Mouse (Mus musculus) left cerebral cortex, postnatal 14 days (tissue): ENCODE data around the gene Gm20388. TPM values are rescaled to one million over a fixed set of nuclear protein-coding genes. Genes with fewer than 3 reads are reported as not detected.
A peak's percentile ranks its signal among the peaks of the same experiment; 100 is the strongest.
"Not testable (repeated sequence)": the region's sequence is repeated elsewhere in the genome, so short reads cannot be mapped to it uniquely, and the experiment has no call there.

Experiments
- DNase-seq, 2 experiments: peaks; one replicate each; pipeline ENCODE4 v3.0.0; 2021 to 2022; ENCODE audit warnings: low spot score in 2 of 2, mixed read lengths in 1 of 2
- intact Hi-C: fragments of 180-260 bp; cut with DNase I; formaldehyde crosslinking; loops from one replicate; pipeline ENCODE4 v1.15.1; 2025
- total RNA-seq, 2 experiments: library from RNA; stranded (reverse); gene quantifications; 2 replicates each; pipeline ENCODE4 v1.2.3; 2021

Gm20388 gene
- total RNA-seq, 2 experiments from 2014 or later = 2.8 to 7.3 TPM

DNA sequence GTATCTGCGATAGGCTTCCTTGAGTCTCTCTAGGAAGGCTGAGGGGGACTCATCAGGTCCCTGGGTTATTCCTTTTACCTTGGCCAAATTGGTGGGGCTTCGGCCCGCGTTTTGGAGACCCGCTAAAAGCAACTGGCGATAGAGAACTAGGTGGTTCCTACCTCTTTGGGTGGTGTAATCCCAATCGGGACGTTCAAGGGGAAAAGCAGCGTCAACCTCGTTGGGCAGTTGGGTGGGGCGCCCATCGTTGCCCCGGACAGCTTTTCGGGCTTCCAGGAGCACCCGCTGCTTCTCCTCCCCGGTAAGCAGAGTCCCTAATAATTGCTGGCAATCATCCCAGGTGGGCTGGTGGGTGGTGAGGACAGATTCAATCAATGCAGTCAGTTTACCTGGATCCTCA lies 3521.7 kb downstream of the Gm20388 start:
- intact Hi-C loops = no loop called here
- no peak for DNase-seq

DNA sequence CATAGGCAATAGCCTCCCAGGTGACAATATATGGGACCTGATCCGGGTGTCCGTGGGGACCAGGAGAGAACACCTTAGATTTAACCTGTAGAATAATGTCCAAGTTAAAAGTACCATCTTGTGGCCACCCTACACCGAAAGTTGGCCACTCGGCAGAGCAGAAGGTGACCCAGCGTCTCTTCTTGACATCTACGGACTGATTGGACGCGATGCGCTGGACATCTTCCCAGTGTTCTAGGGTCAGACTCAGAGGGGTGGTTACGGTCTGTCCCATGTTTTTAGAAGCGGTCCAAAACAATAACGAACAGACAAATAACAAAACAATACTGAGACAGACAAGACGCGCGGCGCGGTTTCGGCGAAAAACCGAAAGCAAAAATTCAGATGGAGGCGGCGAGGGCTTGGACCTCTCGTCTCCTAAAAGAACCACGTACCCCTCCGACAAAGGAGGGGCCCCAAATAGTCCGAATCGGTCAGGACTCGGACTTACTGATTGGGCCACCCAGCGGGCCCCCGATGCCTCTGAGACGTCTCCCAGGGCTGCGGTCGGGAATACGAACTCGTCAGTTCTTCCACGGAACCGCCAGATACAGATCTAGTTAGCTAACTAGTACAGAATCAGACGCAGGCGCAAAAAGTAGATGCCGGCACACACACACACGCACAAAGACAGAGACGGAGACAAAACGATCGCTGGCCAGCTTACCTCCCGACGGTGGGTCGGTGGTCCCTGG lies 3522.8 kb downstream of the Gm20388 start:
- DNase-seq, intact Hi-C loops: not testable (repeated sequence)

DNA sequence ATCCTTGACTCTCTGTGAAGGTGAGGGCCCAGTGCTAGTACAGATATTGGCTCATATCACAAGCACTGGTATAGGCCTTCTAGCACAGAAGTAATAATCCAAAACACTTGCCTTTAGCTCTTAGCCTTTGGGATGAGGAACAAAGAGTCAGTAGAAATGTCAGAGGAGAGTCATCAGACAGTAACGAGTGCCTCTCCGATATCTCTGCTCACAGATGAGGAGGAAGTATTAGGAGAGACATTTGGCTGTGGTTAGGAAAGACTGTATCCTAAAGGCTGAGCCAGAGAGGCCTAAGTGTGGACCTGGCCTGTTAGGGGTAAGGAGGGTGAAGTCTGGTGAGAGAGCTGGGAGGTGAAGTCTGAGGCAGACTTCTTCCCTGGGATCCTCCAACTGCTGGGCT lies 3531.1 kb downstream of the Gm20388 start:
- DNase-seq = no peak
- intact Hi-C loops = no loop called here

DNA sequence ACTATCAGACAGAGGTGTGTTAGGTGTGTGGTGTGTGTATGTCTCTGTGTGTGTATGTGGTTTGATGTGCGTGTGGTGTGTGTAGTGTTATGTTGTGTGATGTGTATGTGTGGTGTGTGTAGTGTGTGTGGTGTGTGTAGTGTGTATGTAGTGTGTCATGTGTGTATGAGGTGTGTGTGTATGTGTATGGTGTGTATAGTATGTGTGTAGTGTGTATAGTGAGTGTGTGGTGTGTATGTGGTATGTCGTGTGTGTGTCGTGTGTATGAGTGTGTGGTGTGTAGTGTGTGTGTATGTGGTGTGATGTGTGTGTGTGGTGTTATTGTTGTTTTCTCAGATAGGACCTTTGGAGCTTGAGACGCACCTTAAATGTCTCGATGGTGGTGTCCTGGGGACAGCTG lies 3531.7 kb downstream of the Gm20388 start:
- intact Hi-C loops = no loop called here
- DNase-seq = no peak

DNA sequence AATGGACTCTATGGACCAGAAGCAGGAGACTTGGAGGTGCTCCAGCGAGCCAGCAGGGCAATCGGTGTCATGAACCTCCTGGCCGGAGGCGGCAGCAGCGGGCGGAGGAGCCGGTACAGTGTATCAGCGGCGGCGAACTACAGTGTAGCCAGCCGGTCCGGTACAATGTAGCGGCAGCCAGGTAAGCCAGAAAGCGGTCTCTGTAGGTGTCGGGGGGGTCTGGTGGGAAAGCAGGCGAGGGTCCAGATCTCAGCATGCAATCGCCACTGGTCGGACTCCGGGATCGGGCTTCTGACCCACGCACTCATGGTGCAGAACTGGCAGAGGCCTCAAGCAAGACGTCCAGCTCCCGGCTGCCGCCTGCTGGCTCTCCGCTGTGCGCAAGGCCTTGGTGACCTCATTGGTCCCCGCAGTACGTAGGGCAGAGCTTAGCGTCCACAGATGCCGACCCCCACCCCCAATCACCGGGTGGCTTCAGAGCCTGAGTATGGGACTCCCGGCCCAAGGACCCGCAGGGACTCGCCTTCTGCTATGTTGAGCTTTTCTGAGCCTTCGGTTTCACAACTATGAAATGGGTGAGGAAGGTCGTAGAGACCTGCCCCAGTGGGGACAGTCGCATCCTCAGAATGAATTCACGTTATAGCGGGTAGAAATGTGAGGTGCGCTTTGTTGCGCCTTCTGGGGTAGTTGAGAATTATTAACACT lies 3532.4 kb downstream of the Gm20388 start:
- intact Hi-C loops = no loop called here
- peak; percentile 92 to 93 for DNase-seq

DNA sequence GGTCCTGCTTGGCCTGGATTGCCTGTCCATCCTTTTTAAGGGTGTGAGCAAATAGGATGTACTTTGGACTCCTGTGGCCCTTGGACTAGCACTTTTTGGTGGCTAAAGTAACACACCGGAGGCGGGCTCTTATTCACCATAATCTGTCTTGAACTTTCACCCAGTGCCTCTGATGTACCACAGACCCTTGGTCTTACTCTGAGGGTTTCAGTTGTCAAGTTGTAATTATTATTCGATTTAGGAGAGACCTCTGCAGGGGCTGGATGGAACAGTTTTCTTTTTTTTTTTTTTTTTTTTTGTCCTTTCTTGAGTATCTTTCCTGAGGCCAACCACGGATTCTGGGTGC lies 3532.9 kb downstream of the Gm20388 start:
- intact Hi-C loops = no loop called here
- no peak for DNase-seq

DNA sequence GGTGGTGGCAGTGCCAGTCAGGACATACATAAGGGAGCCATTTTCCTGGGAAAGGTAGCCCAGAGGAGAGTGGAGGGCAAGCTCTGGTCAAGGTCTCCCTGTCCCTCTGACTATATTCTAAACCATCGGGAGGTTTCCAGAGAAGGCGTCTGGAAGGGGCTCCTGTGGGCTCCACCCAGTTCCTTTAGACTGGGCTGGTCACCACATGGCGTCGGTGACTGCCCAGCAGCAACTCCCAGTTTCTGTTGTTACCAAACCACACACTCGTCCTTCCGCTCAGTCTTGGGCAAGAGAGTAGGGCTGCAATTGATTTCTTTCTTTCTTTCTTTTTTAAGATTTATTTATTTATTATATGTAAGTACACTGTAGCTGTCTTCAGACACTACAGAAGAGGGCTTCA lies 3533.5 kb downstream of the Gm20388 start:
- DNase-seq = no peak
- intact Hi-C loops = no loop called here

DNA sequence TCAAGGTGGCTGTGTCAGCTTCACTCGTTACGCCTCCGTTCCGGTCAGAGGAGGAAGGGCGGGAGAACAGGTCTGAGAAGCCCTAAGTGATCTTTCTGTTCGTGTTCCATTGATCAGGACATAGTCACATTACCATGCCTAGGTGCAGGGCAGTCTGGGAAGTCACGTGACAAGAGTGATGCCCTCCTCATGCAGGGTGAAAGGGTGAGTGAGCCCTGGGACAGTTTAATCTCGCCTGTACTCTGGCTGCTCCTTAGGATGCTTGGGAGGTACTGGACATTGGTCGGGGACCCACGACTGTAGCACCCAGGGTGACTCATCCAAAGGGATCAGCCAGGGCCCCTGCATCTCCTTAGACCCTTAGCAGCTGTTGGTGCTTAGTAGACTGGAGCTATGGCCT lies 3535.3 kb downstream of the Gm20388 start:
- DNase-seq = no peak
- intact Hi-C loops = no loop called here

DNA sequence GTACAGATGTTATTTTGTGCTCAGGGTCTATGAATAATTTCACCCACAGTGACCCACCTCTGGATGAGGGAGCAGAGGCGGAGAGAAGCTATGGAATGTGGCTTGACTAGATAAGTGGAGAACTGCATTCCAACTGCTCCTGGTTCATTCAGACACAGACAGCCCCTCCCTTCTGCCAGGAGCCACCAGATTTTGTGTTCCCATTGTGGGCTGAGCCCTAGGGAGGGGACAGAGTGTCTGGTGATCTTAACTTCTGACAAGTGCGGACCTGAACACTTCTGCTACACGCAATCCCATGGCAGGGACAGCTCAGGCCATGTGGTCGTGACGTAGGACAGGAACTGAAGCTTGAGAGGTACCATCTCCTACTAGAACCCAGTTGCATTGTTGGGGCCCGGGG lies 3536.2 kb downstream of the Gm20388 start:
- no peak for DNase-seq
- intact Hi-C loops = no loop called here

DNA sequence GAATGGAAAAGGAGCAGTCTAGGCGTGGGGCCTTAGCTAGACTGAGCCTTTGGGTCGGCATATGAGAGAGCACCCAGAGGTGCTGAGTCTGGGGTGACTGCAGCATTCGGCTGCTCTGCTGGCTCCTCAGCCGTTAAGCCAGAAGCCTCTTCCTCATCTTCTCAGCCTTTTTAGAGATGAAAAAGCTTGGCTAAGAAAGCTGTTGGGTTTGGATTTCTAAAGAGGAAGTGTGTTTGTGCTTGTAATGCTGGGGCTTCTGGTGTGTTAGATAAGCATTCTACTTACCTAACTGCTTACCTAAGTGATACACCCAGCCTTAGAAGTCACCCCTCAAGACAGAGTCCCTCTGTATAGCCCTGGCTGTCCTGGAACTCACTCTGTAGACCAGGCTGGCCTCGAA lies 3540.1 kb downstream of the Gm20388 start:
- intact Hi-C loops = no loop called here
- no peak for DNase-seq

DNA sequence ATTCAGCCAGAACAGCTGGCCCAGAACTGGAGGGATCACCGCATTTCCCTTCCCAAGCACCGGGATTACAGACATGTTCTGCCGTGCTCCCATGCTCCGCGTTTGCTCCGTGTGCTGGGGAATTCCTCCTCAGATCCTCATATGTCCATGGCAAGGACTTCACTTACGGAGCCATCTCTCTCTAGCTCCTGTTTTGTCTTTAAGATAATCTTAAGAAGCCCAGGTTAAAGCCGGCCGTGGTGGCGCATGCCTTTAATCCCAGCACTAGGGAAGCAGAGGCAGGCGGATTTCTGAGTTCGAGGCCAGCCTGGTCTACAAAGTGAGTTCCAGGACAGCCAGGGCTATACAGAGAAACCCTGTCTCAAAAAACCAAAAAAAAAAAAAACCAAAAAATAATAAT lies 3541.1 kb downstream of the Gm20388 start:
- intact Hi-C loops, DNase-seq: not testable (repeated sequence)

DNA sequence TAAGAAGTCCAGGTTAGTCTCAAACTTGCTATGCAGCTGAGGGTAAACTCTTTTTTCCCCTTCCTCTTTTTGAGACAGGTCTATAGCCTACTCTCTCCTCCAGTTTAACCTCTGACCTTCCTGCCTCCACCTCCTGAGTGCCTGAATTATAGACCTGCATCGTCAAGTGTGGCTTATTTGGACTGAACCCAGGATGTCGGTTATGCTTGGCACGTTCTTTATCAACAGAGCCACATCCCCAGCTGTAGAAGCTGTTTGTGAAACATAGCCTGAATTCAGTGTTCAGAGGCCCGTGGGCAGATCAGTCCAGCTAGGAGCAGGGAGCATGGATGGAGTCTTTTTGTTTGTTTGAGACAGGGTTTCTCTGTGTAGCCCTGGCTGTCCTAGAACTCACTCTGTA lies 3541.5 kb downstream of the Gm20388 start:
- no peak for DNase-seq
- intact Hi-C loops = no loop called here

DNA sequence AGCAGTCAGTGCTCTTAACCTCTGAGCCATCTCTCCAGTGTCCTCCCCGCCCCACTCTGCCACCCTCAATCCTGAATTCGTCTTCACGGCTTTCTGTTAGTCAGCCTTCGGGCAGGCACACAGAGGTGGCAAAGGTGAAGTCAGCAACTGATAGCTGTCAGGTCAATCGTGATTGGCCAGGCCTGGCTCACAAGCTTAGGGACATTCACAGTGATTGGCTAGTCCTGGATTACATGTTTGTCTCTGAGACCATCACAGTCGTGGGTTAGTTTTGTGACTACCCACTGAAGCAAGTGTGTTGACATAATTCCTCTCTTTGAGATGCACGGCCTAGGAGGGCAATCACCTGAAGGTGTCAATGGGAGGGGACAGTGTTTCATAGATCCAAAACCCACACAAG lies 3542.7 kb downstream of the Gm20388 start:
- no peak for DNase-seq
- intact Hi-C loops = no loop called here

DNA sequence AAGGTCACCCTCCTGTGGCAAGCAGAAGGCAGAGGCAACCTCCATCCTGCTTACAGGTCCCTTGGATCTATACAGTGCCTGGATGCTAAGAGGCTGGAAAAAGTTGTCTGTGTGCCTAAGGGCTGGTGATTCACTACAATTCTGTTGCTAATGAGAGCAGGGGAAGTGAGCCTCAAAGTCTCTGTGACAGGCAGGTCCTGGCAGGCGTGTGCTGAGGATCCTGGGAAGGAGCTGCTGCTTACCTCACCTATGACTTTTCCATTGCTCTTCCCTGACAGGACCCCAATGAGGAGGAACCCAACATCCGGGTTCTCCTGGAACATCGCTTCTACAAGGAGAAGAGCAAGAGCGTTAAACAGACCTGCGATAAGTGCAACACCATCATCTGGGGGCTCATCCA lies 3543.3 kb downstream of the Gm20388 start:
- intact Hi-C loops = no loop called here
- no peak for DNase-seq

DNA sequence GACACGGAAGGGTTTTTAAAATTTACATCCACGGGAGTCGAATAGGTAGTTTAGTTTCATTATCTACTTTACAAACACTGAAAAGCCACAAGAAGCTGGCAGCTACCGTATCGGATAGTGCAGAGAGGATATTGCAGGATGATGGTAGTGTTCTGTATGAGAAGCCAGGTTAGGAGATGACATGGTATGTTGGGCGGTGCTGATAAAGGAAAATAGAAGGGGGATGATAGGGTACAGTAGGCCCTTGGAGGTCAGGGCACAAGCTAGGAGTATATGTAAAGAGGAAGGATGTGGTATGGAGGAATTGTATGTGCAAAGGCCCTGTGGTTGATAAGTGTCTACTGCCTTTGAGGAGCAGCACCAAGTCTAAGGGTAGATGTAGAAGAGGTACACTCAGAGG lies 3543.9 kb downstream of the Gm20388 start:
- DNase-seq = no peak

DNA sequence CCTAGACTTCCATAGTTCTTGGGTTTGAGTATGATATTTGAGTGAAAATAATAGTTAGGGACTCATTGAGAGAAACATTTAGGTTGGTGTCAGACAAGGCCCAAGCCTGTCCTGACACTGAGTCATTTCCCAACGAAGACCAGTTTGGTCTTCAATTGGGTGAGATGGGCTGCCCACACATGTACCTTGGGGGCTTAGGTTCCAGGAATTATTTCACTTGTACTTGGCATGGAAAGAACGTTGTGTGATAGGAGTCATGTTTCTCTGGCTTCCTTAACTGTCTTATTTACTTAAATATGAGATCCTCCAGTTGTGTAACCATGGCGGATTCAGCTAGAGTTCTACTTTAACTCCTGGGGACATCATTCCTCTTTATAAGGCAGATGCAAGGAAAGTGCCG lies 3553.0 kb downstream of the Gm20388 start:
- no peak for DNase-seq
- intact Hi-C loops = no loop called here

More for the DNA sequence above, 3543.9 kb downstream of the Gm20388 start:
- intact Hi-C loops = no loop called here

DNA sequence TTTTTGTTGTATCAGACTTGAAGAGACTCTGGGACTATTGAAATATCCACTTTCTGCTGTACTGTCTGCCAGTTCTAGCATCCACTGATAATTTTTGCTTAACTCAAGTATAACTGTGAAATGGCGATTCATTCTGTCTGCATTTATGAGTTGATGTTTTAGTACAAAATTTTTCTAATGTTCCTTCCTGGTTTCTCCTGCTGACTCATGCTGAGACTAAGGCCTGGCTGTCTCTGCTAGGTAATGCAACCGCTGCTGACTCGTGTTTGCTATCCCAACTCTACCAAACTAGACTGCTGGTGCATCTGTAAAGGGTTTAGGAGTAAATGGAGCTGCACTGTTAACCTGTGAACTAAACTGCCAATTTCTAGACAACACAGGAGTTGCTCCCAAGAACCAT lies 3556.8 kb downstream of the Gm20388 start:
- no peak for DNase-seq
- intact Hi-C loops = no loop called here

DNA sequence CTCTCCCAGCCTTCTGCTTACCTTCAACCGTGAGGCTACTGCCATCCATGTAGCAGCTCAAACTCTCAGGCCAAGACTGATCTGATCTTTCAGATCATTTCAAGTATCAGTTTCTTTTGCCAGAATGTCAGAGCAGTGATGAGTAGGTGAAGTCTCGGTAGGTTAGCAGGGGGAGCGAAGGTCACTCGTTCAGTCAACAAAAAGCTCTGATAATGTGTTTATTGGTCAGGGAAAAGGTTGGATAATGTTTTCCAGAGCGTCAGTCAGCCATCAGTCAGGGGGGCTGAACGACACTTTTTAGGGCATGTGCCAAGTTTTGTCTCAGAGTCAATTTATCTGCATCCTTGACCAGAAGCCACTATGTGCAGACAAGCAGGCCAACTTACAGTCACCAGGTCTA lies 3562.3 kb downstream of the Gm20388 start:
- intact Hi-C loops, DNase-seq: not testable (repeated sequence)

DNA sequence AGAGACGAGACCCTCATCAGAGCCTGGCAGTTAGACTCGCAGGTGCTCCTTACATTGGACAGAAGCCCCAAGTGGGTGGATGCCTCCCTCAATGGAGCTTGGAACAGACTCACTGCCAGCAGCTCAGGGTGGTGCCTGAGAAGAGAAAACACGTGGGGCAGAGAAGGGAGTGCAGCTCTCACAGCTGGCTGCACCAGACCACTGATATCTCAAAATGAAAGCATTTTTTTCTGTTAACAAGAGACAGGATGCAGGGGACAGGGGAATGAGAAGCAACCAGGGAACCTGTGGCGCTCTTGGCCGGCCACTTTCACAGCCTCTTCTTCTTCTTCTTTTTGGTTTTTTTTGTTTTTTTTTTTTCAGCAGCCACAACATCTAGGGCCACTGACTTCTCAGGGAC lies 3563.9 kb downstream of the Gm20388 start:
- intact Hi-C loops = not testable (repeated sequence)

DNA sequence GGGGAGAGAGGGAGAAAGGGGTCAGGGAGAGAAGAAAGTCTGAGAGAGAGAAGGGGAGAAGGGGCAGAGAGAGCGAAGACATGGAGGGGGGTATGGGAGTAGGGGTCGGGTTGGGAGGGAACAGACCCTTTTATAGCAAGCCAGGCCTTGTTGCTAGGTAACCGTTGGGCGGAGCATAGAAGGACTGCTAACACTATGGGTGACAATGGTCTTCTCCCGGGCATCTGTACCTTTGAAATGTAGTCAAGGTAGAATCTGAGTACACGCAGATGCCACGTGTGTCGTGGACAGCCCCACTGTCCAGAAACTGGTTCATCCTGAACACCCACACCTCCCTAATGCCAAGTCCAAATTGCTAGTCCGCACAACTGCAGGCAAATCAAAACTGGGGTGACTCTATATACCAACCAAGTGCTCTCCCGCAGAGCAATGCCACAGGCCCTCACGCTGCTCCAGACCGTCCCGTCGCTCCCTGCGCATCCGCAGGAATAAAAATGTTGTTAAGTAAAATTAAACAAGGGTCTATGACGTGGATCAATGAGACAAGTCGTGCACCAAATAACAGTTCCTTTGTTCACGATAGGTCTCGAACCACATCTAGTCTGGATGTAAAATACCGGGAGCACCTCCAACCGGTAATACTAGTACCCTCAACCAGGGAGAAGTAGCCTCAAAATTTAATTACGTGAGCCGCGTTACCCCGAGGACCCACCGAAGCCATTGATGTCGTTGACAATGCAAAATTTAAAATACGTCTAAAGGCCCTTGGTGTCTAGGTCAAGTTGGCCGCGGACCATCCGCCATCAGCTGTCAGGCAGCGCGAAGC lies 3566.5 kb downstream of the Gm20388 start:
- DNase-seq = peak in 1 of 2 experiments; percentile 30
- intact Hi-C loops = no loop called here

More for the DNA sequence above, 3563.9 kb downstream of the Gm20388 start:
- not testable (repeated sequence) for DNase-seq
